Mouse (Mus musculus) left cerebral cortex, adult 2 months (tissue): ENCODE measurements around the gene Stx8. TPM values are rescaled to one million over a fixed set of nuclear protein-coding genes. Genes with fewer than 3 reads are reported as not detected.
A peak's percentile ranks its signal among the peaks of the same experiment; 100 is the strongest.

ENCODE experiments used
- DNase-seq, 2 experiments: peaks; one replicate each; pipeline ENCODE4 v3.0.0; 2021 to 2022; ENCODE audit warnings: low spot score in 2 of 2, mixed read lengths in 1 of 2; ENCODE audit errors: extremely low spot score in 1 of 2
- H3K27ac ChIP-seq: fragments of 200-600 bp; 2 replicates; pipeline ENCODE4 v1.8.1; 2022
- H3K4me3 ChIP-seq: fragments of 200-600 bp; 2 replicates; pipeline ENCODE4 v1.8.1; 2022
- CTCF ChIP-seq: fragments of 200-600 bp; IDR thresholded peaks from 2 replicates; pipeline ENCODE4 v1.8.1; 2022; ENCODE audit warnings: antibody characterized with exemption, mild to moderate bottlenecking, moderate library complexity
- intact Hi-C: fragments of 180-260 bp; cut with DNase I; formaldehyde crosslinking; loops from one replicate; pipeline ENCODE4 v1.15.1; 2025
- total RNA-seq, 2 experiments: library from RNA; stranded (reverse); gene quantifications; 2 replicates each; pipeline ENCODE4 v1.2.3; 2021

The Stx8 gene
- total RNA-seq, 2 experiments from 2014 or later: 36.4 to 42.7 TPM

DNA sequence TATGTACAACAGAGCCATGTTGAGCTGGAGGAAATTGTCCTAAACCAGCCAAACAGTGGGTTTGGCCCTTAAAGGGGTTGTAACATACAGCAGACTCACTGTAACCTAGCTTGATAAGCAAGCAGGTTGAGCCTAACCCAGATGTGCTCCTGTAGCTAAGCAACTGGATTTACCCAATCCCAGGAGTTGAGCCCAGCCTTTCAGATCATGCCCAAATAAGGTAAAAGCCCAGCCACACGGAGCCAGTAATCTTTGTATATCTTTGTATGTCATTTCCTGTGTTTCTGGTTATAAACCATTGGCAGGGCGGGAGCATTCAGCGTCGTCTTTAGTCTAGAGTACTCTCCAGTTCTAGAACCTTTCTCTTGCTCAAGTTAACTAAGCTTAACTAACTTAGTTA lies 210.6 kb downstream of the Stx8 start:
- Histone ChIP-seq H3K4me3 (no peak overlapping the region), H3K27ac (no peak overlapping the region)
- no peak for DNase-seq
- intact Hi-C loops: no loop called here
- TF ChIP-seq CTCF: no peak

DNA sequence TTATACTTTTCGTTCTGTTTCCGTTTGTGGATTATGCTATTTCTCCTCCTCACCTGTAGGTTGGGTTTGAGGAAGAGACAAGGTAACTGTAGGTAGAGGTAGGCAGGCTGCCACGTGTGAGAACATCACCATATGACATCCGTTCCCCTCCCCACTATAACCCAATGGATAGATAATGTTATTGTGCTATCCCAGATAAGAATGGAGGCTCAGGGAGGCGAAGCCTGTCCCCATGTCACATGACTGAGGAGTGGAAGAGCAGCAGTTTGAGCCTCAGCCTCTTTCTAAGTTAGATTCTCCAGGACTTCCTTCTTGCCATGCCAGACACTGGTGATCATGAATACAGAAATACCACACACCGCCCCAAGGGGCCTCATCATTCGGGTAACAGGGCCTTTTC lies 211.4 kb downstream of the Stx8 start:
- Histone ChIP-seq H3K27ac (no peak overlapping the region), H3K4me3 (no peak overlapping the region)
- intact Hi-C loops: no loop called here
- no peak for DNase-seq
- no peak for TF ChIP-seq CTCF

DNA sequence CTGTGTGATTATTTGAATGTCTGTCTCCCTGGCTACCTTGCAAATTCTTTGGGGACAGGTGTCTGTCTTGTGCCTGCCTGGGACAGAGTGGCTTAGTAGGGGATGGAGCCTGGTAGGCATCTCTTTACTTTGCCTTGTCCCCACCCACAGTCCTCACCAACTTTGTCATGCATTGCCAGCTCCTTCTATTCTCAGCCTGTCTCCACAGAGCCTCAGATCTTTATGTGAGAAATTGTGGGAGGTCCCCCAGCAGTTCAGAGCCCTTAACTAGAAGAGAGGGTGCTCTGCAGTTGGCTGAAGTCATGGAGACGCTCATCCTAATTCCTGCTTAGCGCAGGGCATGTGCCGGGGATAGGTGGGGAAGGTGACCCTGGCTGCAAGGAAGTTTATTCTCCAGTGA lies 219.7 kb downstream of the Stx8 start:
- no peak overlapping the region for H3K4me3 ChIP-seq
- intact Hi-C loops: loop anchor here (5.0 kb wide), 1 partner anchor 183 kb away; no protein-coding TSS in a partner anchor
- DNase-seq: no peak
- H3K27ac ChIP-seq: no peak overlapping the region; the same call in 1 of the 2 replicates
- no peak for TF ChIP-seq CTCF

DNA sequence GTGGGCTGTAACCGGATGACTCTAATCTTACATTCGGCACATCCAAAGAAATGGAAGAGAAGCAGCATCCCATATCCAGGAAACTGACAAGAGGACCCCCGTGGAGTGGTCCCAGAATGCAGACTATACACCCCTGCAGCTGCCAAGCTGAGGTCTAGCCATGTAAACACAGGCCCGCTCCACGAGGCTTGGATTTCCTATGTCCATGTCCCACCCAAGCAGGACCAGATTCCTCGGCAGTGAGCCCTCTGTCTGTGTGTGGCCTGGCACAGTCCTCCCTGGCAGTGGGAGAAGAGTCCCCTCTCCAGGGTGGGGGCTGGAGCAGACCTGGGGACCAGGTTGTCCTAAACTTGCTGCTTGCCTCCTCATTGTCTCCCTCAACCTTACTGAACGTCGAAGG lies 221.2 kb downstream of the Stx8 start:
- no peak for DNase-seq
- intact Hi-C loops: loop anchor here (5.0 kb wide), 1 partner anchor 185 kb away; no protein-coding TSS in a partner anchor
- TF ChIP-seq CTCF: no peak
- Histone ChIP-seq H3K27ac (no peak overlapping the region), H3K4me3 (no peak overlapping the region)

DNA sequence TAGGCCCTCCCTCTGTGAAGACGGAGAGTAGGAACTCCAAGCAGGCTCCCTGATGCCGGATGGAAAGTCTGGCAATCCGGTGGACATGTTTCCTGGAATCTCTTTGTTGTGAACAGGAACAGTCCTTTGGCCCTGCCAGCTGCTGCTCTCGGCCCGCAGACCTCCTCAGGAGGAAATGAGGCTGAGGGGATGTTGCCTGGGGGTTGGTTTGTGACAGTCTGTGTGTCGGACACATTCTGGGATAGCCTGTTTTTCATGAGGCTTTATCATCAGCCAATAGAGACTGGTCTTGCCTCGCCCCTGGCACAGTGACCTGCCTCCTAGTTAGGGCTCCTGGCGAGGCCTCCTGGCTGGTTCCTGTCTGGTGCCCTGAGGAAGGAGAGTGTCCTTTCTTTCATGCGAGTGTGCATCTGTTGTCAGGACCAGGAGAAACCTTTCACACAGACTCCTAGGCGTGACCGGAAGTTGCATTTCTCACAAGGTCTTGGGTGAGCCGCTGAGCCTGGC lies 222.8 kb downstream of the Stx8 start:
- DNase-seq: no peak
- no peak for TF ChIP-seq CTCF
- Histone ChIP-seq H3K27ac (no peak overlapping the region), H3K4me3 (no peak overlapping the region)
- intact Hi-C loops: loop anchor here (5.0 kb wide), 1 partner anchor 186 kb away; no protein-coding TSS in a partner anchor

DNA sequence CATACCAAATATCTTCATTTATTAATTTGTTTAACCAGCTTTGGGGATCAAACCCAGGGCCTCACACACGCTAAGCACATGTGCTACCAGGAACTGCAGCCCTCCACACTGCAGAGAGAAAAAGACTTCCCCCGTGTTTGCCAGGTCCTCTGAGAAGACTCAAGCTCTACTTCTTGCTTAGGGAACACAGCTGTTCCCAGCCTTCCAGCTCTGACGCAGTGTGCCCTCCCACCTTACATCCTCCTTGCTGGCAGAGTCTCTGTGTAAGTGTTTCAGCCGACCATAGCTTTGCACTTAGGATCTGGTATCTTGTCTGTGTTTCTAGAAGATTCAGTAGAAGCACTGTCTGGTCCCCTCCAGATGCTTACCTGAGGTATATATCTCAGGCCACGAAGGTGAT lies 224.9 kb downstream of the Stx8 start:
- intact Hi-C loops: no loop called here
- Histone ChIP-seq H3K27ac (peak overlapping the region; percentile 38; the same call in 1 of the 2 replicates), H3K4me3 (no peak overlapping the region)
- peak in 1 of 2 experiments; percentile 31 for DNase-seq
- TF ChIP-seq CTCF: no peak

DNA sequence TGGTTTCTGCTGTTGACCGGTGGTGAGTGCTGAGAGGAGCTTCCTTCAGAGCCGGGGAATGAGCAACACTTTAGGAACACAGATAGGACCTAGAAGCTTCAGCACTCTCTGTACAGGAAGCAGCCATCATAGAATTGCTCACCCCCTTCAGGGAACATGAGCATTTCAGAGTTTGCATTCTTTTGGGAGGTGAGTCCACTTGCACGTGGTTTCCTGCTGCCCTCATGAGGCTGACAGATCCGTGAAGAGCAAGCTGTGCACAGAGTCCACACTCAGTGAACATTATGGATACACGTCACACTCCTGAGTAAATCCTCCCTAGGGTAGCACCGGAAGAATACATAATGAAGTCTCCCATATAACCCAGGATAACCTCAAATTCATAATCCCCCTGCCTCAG lies 229.2 kb downstream of the Stx8 start:
- H3K4me3 ChIP-seq: no peak overlapping the region
- no peak; the same call in 1 of the 2 replicates for TF ChIP-seq CTCF
- H3K27ac ChIP-seq: no peak overlapping the region
- no peak for DNase-seq
- intact Hi-C loops: no loop called here

DNA sequence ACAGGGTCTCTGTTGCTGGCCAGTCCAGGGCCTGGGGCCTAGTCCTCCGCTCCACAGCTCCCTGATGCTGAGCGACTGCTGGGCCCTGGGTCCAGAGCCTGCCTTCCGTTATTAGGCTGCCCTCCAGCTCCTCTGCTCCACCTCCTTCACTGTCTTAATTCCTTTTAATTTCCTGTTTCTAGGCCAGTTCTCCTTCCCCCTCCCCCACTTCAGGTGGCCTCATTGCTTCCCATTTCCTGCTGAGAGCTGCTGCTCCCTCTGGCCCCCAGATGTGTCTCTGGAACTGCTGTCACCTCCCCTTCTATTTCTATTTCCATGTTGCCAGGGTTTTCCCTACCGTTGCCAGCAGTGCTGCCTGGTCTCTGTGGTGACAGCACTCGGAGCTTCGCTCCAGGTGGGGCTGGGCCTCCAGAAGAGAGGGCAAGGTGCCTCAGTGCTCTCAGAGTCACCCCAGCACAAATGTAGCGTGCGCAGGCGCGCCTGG lies 229.7 kb downstream of the Stx8 start:
- no peak for DNase-seq
- intact Hi-C loops: no loop called here
- H3K27ac ChIP-seq: no peak overlapping the region; the same call in 1 of the 2 replicates
- H3K4me3 ChIP-seq: no peak overlapping the region
- TF ChIP-seq CTCF: no peak

DNA sequence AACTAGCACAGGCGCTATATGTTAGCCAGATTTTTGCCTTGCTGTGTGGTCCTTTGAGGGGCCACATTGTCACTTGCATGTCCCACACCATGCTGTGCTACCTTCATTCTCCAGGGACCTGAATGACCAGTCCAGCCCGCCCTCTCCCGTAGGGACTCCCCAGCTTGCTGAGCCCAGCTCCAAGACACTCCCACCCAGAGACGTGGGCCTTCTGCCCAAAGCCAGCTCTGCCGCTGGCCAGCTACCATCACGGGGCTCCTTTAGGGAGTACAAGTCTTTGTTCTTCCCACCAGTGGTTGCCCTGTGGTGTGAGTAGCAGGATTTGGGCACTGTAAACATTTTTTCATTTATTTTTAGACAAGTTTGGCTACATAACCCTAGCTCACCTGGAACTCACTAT lies 230.6 kb downstream of the Stx8 start:
- H3K4me3 ChIP-seq: no peak overlapping the region
- intact Hi-C loops: no loop called here
- no peak for DNase-seq
- no peak for TF ChIP-seq CTCF
- no peak overlapping the region for H3K27ac ChIP-seq

DNA sequence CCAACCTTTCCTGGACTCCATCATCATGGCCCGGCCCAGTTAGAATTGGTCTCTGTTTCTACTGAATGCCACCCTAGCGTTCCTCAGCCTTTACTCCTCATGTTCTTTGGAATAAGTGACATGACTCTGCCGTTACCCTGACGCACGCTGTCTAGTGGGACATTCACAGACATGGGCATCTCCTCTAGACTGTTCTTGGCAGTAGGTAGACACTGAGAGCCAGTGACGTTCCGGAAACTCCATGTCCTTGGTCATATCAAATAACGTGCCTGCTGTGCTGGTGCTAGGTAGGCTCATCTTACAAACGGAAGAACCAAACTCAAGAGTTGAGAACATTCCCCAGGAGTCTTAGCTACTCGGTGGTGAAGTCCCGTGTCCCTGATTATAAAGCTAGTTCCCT lies 231.5 kb downstream of the Stx8 start:
- Histone ChIP-seq H3K4me3 (no peak overlapping the region), H3K27ac (no peak overlapping the region)
- intact Hi-C loops: no loop called here
- DNase-seq: no peak
- no peak for TF ChIP-seq CTCF

DNA sequence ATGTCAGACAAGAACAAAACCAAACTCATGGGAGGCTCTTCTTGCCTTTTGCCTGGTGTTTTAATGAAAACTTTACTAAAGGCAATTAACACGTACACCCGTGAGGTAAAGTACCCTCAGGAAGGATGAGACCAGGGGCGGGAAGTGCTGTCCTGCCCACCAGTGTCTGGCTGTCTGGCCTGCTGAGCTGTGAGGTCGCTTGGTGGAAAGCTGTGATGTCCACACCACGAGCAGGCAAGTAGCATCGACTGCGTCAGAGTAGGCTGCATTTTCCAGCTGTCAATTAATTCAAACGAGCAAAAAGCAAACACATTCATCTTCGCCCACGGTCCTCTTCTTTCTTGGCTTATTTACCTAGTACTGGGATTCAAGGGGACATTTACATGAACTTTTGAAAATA lies 232.7 kb downstream of the Stx8 start:
- H3K27ac ChIP-seq: no peak overlapping the region
- intact Hi-C loops: no loop called here
- no peak for DNase-seq
- no peak overlapping the region for H3K4me3 ChIP-seq
- no peak for TF ChIP-seq CTCF

DNA sequence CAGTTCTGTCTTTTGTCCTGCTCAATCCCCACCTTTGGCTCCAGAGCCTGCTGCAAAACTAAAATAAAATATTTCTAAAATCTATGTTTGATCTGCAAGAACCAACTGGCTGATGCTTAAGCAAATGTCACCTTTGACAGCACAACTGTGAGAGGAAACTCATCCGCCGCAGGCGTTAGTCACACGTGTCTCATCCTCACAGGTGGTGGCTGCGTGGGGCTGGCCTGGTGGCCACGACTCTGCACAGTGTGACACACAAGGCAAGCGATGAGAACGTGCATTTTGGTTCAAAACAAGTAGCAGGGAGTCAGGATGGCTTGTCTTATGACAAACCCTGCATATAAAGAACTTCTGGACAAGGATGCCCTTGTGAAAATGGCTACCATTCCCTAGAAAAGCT lies 233.1 kb downstream of the Stx8 start:
- intact Hi-C loops: no loop called here
- TF ChIP-seq CTCF: no peak
- no peak for DNase-seq
- H3K27ac ChIP-seq: no peak overlapping the region
- H3K4me3 ChIP-seq: no peak overlapping the region

DNA sequence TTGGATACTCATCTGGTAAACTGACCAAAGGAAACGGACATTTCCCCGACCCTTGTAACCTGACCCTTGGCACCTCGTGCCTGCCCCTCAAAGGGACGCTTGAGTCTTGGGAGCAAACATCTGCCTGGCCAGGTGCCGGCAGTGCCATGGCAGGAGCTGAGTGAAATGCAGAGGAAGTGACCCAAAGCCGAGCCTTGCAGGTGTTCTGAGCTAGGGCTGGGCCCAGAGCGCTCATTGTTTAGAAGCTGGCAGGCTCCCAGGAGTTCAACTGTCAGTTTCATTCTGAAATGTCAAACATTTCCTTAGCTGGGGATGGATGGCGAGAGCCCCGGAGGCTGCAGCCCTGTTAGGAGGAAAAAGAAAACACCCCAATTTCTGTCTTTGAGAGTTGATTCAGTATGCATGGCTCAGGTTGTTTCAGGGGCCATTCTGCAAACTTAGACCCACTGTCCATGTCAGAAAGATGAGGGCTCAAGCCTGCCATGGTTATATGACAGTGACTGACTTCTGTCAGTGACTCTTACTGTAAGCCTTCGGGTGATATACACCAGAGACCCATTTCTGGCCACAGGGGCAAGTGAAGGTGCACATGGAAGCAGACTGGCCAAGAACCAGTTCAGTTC lies 233.9 kb downstream of the Stx8 start:
- TF ChIP-seq CTCF: no peak
- Histone ChIP-seq H3K4me3 (no peak overlapping the region), H3K27ac (no peak overlapping the region)
- intact Hi-C loops: no loop called here
- no peak for DNase-seq
